Mouse (Mus musculus) kidney, adult 11 months (tissue): ENCODE results near the gene Sec31a.
A peak's percentile ranks its signal among the peaks of the same experiment; 100 is the strongest.
"Not testable (repeated sequence)": the region's sequence is repeated elsewhere in the genome, so short reads cannot be mapped to it uniquely, and the experiment has no call there.

ENCODE experiments used
- DNase-seq: peaks from one replicate; pipeline ENCODE4 v3.0.0; 2022

The Sec31a gene

GRCm38 (mm10) chr5:100415761-100416590 lies at the start of gene Sec31a:
Gene Sec31a, minus strand, starts transcription at chr5:100416234.
- DNase-seq = peak; percentile 98

DNA sequence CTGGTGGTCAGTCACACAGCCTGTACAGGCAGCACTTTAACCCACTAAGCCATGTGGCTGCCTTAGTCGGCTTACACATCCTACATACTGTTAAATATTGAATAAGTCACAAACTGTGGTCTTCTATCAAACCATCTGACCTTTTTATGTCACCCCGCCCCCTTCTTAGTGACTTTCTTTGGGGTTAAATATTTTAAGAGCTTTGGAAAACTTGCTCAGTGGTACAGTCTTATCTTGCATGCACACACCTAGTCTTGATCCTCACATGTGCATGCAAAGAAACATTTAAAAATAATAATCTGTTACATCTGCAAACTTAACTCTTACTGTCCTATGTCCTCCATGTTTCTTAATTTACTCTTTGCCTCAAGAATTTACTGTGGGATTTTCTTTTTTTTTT lies 46.3 kb upstream of the Sec31a start:
- DNase-seq = no peak

DNA sequence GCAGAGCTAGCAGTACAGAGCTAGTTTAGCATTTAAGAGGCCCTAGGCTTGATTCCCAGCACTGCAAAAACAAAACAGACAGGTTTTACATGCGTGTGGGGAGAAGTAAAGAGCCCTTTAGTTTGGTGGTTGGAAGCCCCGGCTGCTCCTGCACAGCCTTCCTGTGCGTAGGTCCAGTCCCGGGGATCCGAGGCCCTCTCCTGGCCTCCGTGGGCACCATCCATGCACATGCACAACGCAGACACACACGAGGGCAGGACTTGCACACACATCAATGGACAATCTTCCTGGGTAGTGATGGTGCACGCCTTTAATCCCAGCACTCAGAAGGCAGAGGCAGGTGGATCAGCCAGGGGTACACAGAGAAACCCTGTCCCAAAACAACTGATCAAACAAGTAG lies 45.5 kb upstream of the Sec31a start:
- DNase-seq = no peak

- DNase-seq = no peak
Measured at GRCm38 (mm10) chr5:100459468-100459867, 43.4 kb upstream of the Sec31a start.

DNA sequence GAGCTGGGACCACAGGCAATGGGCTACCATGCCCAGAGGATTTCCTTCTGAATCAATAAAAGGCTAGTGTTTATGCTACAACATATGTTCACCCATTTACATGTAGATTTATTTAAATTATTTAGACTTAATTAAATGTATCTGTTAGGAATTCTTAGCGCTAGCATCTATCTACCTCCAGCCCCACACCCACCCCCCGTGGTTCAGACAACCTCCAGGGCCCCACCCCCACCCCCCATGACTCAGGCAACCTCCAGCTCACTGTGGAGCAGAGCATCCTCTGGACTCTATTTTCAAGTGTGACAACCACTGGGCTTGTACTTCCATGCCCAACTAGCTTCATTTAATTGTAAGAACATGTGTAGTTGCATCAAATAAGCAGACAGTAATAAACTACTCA lies 35.8 kb upstream of the Sec31a start:
- DNase-seq = no peak

- no peak for DNase-seq
Measured at GRCm38 (mm10) chr5:100438796-100439195, 22.8 kb upstream of the Sec31a start.

DNA sequence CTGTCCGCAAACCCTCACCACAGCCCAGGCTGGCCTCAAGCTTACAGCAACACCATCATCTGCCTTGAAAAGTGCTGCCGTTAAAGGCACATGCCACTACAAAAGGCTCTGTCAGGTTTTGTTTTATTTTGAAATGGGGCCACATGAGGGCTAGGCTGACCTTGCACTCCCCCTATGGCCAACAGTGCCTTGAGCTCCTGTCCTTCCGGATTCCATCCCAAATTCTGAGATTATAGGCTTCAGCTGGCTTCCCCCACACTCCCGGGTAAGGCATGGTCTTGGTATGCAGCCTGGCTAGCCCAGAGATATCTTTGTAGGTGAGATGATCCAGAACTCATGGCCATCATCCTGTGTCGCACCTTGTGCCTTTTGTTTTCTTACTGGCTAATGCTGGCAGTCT lies 21.9 kb upstream of the Sec31a start:
- DNase-seq = no peak

GRCm38 (mm10) chr5:100437086-100437485 lies 21.1 kb upstream of the Sec31a start:
- DNase-seq = no peak

DNA sequence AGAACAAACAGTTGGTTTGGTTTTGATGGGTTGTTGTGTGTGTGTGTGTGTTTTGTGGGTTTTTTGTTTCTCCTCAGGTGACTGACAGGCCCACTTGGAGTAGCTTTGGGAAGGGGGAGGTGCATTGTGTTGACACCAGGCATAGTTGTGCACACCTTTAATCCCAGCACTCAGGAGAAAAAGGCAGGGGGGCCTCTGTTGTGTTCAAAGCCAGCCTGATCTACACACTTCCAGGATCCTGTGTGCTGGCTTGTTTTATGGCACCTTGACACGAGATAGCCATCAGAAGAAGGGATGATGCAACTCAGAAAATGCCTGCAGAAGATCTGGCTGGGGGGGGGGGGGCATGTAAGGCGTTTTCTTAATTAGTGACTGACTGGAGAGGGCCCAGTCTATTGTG lies 14.9 kb upstream of the Sec31a start:
- no peak for DNase-seq

GRCm38 (mm10) chr5:100430076-100430390 lies 14.0 kb upstream of the Sec31a start:
- no peak for DNase-seq

DNA sequence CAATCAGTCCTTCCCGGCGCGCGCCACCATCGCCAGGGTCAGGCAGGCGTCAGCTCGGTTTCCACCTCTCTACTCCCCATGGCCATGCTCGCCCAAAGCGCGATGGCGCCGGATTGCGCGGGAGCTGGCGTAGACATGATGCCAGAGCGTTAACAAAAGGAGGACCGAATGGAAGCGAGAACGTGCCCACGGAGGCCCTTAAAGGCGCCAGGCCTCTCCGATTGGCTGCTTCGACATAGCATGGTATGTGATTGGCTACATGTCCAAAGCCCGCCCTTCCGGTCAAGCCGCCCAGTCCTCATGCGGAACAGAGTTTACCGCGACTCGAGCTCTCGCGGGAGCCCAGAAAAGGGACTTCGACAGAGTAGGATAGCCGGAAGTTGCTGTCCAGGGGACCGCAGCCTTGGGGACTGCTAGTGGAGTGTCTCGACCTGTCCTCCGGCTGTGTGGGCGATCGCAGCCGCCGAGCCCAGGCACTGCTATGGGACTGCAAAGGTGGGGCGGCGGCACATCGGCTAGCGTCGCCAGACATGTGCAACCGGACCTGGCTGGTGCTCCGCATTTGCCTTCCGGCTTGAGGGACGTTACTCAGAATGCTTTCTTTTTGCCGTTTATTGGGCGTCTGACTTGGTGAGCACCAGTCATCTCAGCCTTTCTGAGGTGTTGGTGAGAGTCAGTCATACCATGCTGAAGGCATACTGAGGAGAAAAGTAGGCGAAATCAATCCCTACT lies 13.5 kb upstream of the Sec31a start:
- DNase-seq = peak; percentile 95

GRCm38 (mm10) chr5:100428734-100429343 lies 12.8 kb upstream of the Sec31a start:
- DNase-seq = no peak

- no peak for DNase-seq
Measured at GRCm38 (mm10) chr5:100428031-100428733, 12.1 kb upstream of the Sec31a start.

GRCm38 (mm10) chr5:100427276-100427675 lies 11.2 kb upstream of the Sec31a start:
- DNase-seq = no peak

- DNase-seq = not testable (repeated sequence)
Measured at GRCm38 (mm10) chr5:100425823-100426222, 9.8 kb upstream of the Sec31a start.

- no peak for DNase-seq
Measured at GRCm38 (mm10) chr5:100424252-100424651, 8.2 kb upstream of the Sec31a start.

DNA sequence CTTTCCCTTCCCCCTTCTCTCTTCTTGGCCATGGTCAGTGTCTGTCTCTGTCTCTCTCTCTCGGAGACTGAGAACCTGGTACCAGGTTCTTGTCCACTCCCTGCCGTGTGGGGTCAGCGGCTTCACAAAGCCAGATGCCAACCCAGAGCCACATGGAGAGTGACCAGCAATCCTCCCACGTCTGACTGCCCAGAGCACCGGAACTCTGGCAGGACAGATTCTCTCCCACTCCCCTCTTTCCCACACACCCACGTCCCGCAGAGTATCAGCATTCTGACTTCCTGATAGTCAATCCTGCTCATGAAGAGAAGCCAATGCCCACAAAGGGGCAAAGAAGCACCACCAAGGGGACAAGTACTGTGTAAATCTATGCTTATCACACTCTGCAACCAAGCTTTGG lies 7.6 kb upstream of the Sec31a start:
- DNase-seq = no peak

DNA sequence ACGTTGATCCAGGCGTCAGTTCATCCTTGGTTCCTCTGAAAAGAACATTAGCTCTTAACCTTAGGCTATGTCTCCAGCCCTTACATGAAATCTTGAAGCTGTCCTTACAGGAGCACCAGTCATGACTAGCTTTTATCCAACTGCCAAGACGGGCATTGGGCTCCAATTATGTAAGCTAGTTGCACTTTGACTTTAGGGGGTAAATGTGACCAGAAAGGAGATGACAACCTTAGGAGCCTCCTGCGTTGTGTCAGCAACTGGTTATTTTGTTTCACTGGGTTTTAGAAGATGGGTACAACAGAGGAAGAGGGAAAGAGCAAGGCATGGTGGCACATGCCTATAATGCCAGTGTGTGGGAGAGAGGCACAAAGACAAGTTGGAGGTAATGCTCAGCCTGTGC lies 2.8 kb upstream of the Sec31a start:
- no peak for DNase-seq

DNA sequence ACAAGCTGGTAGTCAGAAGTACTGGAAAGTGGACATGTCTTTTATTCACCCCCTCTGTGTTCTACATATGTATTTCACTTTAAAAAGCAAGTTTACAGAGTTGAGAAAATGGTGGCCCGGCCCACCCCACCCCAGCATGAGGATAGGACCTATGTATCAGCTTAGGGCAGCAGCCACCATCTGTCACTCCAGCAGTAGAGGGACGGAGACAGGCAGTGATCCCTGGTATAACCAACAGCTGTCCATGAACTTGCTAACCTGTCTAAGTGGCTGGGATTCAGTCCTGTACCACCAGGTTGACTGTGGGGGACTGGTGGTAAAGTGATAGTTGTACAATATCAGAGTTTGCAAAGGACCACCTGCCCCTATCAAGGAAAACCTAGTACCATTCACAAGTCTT lies 2.0 kb upstream of the Sec31a start:
- DNase-seq = no peak

GRCm38 (mm10) chr5:100414474-100415196 lies 1.4 kb downstream of the Sec31a start:
- no peak for DNase-seq

GRCm38 (mm10) chr5:100412886-100413285 lies 3.1 kb downstream of the Sec31a start:
- no peak for DNase-seq

DNA sequence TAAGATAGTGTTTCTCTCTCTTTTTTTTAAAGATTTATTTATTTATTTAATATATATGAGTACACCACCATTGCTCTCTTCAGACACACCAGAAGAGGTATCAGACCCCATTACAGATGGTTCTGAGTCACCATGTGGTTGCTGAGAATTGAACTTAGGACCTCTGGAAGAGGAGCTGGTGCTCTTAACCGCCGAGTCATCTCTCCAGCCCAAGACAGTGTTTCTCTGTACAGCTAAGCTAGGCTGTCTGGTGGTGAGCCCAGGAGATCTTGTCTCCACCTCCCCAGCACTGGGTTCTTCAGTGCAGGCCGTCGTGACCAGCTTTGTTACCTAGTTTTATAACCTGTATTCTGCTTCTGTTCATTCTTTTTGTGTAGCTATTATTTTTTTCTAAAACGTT lies 5.8 kb downstream of the Sec31a start:
- DNase-seq = no peak

DNA sequence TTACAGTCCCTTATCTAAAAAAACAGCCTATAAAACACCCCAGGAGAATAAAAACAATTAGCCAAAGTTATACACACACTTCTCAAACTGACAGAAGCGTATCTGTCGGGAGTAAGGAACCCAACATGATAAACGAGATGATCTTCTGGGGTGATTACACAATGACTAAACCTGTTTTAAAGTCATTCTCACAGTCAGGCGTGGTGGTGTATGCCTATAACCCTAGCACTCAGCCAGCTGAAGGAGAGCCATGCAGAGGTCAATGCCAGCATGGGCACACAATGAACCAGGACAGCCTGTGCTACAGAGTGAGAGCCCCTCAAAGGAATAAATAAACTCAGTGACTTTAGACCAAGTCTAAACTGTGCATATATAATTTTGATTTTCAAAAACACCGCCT lies 7.5 kb downstream of the Sec31a start:
- no peak for DNase-seq
